Mouse (Mus musculus) retina, embryonic 14.5 days (tissue): ENCODE data around the gene Actn2.

Experiments used
- DNase-seq: peaks from one replicate; pipeline ENCODE4 v3.0.0-alpha.2; 2015; ENCODE audit warnings: low spot score

The Actn2 gene

DNA sequence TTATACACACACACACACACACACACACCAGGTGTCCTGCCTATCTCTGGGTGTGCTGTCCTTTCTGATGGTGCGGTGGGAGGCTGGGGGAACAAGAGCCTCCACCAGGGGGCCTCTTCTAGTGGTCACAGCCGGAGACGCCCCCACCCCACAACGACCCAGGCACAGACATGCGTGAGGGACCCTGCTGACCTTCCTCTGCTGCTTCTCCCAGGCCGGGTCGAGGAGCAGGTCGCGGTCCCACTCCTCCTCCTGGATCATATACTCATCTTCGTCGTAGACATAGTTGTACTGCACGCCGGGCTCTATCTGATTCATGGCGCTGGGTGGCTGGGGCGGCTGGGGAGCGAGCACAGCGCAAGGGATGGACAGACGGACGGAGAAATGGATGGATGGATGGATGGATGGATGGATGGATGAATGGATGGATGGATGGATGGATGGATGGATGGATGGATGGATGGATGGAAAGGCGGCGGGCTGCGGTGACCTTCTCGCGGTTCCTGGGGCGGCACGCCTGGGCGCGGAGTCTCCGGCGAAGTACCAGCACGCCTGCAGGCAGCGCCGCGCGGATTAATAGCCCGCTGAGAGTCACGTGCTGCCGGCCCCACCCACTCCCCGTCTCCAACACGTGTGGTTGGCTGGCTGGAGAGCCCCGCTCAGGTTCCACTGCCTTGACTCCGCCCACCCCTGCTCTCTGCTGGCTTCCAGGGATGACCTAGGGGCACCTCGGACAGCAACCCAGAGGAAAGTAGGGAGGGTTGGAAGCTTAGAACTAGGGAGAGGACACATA lies at the start of gene Actn2:
Gene Actn2, minus strand, starts transcription at position 578 of the 793 bp plus-strand sequence.
- DNase-seq, result peak; percentile 85

DNA sequence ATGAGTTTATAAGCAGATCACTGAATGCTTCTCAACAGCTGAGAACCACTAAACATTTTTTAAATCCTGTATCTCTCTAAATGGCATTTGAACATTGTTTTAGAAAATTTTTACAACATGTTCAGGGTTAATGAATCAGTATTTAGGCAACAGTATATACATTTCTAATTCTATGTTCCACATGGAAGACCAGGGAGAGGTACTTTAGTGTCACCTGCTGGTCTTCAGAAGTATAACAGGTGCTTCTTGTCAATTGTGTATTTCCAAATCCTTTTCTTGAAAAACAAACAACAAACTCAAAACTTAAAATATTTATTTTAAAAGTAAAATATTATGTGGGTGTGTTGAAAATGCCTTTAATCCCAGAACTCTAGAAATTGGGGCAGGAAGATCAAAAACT lies 45.7 kb upstream of the Actn2 start:
- peak; percentile 75 for DNase-seq

DNA sequence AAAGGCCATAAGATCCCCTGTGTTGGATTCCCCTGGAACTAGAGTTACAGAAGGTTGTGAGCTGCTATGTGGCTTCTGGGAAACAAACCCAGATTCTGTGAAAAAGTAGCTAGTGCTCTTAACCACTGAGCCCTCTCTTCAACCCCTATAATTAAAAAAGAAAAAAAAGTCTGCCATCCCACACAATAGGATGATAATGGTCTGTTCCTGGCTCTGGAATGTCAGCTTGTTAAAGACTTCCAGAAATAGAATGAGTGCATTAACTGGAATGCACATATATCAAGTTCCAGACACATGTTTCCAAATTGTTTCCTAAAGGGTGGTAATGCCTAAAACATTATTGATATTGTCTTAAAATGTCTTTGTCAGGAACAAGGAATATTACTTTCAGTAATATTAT lies 44.2 kb upstream of the Actn2 start:
- DNase-seq, result no peak

DNA sequence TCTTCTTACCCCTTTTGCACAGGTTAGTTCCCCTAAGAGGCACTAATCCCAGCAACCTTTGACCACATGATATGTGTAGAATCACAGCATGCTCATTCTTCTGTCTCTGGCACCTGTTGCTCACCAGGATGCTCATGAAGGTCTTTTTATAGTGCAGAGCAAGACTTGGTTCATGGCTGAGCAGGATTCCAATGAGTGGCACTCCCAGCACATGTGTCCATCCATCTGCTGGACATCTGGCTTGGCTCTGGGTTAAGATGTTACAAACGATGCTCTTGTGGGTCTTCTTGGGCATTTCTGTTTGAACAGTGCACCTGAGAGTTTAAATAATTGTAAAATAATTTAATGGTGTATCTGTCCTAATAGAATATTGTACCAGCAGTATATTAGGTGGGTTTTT lies 36.2 kb upstream of the Actn2 start:
- no peak for DNase-seq

DNA sequence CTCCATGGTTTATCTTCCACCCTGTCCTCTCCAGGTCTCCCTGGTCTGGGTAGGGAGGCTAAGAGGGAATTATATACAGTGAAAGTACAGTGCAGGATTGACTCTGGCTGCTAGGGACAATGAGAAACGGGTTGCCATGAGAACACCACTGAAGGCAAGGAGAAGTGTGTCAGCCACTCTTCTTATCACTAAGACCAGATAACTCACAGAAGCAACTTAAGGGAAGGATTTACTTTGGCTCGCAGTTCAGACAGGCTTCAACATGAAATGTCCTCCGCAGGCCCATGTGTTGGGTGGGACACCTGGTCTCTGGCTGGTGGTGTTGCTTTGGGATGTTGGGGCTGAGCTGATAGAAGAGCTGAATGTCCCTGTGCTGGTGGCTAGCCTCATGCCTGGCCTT lies 32.2 kb upstream of the Actn2 start:
- DNase-seq, result no peak

DNA sequence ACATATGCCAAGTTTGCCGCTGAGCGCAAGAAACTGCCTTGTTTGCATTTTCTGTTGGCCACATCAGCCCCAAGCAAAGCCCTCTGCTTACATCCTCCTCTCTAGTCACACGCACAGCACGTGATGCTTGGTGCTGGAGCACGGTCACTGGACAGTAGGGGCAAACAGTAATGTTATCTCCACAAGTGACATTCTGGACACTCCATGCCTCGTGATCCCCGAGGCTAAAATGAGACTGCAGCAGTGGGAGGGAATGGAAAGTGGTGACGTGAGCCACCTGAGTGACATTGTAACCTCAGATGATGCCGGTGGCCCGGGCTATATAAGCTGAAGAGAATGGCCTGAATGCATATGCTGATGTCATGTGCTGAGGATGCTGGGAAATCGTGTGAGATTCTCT lies 29.4 kb upstream of the Actn2 start:
- no peak for DNase-seq

DNA sequence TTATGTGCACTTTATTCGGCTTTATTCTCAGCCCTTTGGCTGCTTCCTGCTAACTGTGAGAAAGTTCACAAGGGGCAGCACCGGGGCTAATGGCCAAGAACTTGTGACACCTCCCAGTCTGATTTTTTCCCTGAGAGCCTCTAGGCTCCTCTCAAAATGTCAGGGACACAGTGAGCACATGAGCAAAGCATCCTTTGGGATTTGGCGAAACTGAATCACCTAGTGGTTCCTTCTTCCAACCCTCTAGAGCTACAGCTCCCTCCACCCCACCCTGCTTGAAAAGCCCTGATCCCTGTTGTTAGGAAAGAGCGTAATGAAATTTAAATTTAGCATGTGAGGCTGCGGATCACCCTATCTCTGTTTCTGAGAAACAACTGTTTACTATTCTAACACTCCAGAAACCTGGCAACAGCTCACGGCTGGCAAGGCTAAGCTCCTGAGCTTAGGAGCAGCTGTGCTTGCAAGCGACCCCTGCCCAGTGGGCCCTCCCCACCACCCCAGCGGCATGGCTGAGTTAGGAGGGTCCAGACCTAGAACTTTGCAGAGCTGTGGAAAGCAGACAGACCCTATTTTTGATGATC lies 28.6 kb upstream of the Actn2 start:
- no peak for DNase-seq

DNA sequence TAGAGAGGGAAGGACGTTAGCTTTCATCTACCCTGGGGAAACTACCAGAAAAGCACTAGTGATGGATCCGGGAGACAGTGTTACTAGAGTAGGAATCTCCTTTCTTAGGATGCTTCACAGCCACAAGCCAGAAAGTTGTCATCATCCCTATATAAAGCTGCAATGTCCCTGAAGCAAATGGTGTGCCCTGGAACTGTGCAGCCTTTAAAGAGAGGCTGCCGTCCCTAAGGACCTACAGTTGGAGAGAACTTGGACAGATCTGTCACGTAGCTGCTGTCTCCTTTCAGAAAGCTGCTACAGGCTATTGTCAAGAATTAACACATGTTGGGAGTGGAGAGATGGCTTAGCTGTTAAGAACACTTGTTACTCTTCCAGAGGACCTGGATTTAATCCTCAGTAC lies 20.9 kb upstream of the Actn2 start:
- no peak for DNase-seq

DNA sequence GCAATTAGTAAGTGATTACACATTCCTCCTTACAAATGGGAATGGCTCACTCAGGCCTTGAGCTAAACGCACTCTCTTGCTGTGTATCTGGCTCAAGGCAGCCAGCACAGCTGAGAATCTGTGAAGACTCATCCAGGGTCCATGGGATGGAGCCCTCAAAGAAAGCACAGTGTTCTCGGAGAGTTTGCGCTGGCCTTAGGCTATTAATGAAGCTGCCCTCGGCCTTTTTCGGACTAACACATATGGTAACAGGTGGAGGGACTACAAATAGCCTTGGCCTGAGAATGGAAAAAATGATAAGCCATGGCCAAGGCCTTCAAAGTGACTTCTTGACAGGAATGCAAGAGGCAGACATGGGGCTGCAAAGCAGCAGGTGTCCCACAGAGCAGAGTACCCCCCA lies 17.0 kb upstream of the Actn2 start:
- DNase-seq, result no peak

DNA sequence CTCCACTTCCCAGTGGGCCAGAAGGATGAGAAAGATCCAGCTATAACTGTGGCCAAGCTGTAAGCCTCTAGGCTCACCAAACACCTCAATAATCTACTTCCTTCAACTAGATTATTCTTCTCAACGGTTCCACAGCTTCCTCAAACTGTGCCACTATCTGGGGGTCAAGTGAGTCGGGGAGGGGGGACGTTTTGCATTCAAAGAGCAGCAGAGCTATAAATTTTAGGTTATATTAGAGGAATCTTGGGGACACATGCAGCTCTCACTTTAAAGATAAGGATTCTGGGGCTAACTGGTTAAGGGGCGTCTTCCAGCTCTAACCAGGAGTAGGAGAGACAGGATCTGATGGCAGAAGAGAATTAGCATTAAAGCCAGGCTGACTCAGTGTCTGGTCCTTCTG lies 15.6 kb upstream of the Actn2 start:
- DNase-seq, result no peak

DNA sequence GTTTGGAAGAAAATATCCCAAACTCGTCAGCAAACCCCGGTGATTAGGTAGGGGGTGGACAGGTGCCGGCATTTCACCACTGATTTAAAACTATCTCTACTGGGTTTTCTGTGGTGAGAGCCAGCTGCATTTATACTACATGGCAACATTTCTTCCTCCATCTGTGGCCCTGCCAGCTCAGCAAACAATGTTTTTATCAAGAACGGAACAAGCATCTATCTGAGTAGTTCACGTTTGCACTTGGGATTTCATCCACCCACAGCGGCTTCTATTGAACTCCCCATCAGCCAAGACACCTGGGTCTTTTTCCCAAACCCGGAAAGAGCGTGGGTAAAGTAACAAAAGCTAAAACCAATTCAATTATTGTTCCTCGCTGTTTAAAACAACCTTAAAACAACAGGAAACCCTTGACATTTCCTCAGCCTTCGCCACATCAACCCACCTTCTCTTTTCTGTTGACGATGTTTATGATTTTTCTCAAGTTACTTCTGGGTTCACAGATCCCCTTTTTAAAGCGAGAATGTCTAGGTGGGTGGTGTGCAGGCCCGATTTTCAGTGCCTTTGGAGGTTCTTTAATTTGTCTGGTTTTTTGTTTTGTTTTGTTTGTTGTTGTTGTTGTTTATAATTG lies 8.8 kb upstream of the Actn2 start:
- no peak for DNase-seq

DNA sequence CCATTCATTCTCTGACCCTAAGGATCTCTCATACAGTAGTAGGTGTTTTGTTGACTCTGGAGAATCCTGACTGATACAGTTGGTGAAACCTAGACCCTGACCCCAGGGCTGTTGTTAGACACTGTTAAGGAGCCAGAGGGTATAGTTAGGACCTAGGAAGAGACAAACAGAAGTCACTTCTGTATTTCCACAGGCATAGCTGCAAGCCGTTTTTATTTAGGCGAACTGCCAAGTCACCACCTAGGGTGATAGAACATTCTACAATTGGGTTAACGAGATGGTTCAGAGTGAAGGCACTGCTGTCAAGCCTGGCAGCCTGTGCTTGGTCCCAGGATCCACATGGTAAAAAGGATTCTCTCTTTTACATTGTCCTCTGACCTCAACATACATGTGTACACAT lies 6.3 kb upstream of the Actn2 start:
- no peak for DNase-seq

DNA sequence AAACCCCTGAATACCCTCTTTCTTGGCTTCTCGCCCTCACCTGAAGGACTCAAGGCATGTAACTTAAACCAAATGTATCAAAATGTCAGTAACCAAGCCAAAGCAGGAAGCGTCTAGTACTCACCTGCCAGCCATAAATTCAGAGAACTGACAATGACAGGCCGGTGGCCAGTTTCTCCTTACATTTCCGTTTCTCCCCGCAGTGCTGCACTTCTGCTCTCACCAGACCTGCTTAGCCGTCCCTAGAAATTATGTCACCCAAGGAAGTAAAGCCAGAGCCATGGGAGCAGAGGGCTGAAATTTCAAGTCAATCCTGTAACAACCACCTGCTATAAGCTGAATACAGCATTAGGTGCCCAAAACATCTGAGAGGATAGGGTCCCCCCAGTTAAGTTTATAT lies 887 bp upstream of the Actn2 start:
- no peak for DNase-seq

DNA sequence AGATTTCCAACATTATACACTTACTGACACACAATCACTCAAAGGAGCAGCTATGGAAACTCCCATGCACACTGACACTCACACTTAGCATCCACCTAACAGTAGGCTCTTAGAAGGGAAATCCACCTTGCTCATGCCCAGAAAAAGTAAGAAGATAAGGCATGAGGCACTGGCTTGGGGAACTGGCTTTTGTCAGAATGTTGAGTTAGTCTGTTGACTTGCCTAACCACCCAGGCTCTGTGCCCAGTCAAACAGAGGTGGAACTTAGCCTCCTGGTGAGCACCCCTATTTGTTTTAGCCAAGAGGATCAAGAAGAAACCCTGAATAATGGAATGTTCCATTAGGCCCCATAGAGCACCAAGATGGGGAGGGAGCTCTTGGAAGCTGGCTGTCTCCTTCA lies 1.1 kb downstream of the Actn2 start:
- no peak for DNase-seq

DNA sequence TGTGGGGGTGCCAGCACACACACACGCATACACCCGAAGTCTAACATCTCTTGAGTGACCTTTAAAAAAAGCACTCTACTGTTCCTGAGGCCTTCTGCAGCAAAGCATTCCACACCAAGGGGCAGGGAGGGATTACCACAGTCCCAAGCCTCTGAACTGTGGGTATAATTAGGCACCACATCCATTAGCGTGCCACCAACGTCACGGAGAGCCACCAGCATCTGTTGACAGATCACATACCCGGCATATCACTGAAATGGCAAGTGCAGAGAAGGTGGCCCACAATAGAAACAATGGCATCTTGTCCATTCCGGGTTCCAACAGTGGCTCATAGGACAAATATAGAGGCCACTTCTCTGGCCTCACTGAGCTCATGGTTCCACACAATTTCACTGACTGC lies 2.8 kb downstream of the Actn2 start:
- no peak for DNase-seq

DNA sequence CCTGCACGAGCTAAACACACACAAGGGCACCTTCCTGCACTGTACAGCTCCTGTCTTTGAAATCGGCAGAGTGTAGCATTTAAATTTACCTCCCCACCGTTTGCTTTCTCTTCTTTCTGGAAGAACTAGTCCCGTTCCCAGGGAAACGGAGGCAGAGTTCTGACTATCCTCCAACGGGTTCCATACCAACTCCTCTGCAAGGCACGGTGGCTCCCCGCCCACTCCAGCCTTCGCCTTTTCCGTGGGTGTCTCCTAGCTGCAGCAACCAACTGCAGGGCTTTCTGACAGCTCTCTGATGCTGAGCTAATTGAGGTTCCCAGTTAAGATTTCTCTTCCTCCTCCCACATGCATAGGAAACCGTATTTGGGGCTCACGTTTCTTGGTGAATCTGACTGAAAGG lies 6.5 kb downstream of the Actn2 start:
- DNase-seq, result no peak

DNA sequence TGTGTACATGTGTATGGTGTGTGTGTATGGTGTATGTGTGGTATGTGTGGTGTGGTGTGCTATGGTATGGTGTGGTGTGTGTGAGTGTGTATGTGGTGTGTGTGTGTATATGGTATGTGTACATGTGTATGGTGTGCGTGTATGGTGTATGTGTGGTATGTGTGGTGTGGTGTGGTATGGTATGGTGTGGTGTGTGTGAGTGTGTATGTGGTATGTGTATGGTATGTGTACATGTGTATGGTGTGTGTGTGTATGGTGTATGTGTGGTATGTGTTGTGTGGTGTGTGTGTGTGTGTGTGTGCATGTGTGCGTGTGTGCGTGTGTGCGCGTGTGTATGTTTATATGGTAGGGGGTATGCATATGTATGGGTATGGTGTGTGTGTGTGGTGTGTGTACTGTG lies 9.0 kb downstream of the Actn2 start:
- DNase-seq, result no peak

DNA sequence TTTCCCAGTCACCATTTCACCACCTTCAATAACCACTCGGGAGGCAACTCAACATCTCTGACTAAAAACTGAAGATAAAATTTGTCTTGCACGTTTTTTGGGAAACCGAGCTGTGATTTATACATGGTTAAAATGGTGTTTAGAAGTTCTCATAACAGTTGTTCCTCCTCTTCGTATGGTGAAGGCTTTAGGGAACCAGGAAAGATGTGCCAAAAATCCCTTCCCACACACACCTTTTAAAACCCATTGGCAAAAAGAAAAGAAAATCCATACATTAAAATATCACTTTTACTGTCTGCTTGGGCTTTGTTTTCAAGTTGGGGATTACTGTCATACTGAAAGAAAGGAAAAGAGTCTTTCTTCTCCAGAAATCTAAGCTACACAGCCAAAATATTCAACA lies 12.2 kb downstream of the Actn2 start:
- no peak for DNase-seq

DNA sequence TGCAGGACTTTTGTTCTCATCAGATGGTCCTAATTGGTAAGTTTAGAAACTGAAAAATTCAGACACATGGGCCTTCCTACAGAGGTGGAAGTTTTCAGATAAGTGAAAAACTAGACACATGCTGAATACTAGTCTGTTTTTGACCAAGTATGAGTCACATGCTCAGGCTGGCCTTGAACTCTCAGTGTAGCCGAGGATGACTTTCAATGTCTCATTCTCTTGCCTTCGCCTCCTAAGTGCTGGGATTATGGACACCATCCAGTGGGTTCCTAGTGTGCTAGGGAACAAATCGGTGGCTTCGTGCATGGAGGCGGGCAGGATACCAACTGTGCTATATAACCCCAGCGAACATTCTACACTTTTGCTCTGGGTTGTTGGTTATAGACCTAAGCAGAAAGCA lies 13.0 kb downstream of the Actn2 start:
- no peak for DNase-seq

DNA sequence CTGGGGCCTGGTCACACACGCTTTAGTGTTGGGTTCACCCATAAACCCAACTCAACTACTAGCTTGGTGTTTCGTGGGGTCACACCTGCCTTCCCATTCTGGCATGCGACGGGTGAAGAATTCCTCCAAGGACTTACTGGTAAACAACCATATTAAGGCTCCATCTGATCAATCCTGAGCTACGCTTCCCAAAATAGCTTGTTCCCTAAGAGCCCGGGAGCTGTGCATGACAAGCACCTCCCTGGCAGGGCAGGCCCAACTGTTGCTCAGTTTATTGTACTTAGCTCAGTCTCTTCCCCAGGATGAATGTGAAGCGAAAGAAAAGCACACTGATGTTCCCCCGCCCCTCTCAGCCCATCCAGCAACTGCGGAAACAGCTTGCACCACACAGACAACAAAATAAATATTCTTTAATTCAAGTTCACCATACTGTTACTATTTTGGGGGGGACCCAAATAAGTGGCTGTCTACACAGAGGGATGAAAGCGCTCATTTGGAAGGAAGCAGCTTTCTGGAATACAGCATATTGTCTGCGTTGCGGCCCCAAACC lies 17.4 kb downstream of the Actn2 start:
- no peak for DNase-seq

DNA sequence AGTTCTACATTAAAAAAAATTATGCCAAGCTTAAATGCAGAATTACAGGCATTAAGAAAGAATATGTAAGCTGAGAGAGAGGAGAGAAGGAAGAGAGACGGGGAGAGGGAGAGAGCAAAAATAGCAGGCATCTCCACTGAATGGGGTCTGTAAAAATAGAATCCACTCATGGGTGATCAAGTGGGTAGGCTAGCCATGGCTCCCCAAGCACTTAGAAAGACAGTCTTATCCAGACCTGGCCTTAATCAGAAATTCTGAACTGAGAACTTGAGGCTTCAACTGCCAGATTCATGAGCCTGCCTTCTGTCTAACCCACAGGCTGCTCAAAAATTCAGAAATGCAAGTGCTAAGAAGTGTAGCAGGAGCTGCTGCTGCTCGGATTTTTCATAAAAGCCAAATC lies 20.4 kb downstream of the Actn2 start:
- DNase-seq, result no peak

DNA sequence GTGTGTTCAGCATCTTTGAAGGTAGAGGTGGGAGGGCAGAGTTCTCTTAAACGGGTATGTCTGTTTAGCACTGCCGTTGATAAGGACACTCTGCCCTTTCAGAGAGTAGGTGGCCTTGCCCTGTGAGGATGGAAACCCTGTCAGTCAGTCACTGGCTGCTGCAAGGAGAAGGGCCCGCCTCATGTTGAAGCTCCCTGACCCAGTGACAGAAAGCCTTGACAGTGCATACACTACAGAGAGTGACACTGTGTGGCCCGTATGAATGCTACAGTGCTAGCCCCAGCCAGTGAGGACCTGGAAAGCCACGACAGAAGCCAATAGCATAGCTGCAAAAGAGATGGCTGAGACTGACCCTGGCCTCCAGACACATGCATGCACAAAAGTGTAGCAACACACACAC lies 22.5 kb downstream of the Actn2 start:
- DNase-seq, result no peak

DNA sequence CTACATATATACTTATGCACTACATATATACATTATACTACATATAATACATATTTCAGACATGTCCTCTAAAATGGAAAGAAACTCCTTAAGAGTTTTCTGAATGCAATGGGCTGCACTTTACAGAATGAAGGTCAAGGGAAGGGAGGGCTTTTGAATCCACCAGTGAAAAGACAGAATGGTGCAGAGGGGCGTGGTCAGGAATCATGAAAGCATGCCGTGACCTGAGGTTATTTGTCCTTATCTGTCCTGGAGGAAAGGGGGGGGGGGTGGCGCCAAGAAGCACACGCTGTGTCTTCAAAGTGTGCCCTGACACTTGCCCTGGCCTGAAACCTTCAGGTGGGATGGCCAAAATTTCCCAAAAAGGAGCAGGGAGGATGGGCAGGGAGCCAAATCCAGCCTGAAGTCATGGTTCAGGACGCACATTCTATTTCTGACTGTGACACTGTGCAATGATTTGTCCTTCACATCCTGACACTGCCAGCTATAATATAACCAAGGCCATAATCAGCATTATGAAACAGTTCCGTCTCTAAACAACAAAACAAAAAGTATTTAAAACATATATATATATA lies 23.3 kb downstream of the Actn2 start:
- no peak for DNase-seq
